Mouse (Mus musculus) cerebellum, adult 2 months (tissue): Measurements from ENCODE around the gene Ank2.

Experiments used
- CTCF ChIP-seq: fragments of 200-500 bp; IDR thresholded peaks from 2 replicates; pipeline ENCODE4 v1.5.1; 2011; ENCODE audit warnings: low read depth, mild to moderate bottlenecking, control low read depth, low read length, moderate library complexity, borderline replicate concordance; ENCODE audit not compliant: insufficient read depth
- POLR2A ChIP-seq: fragments of 200-500 bp; IDR thresholded peaks from 2 replicates; pipeline ENCODE4 v1.6.1; 2011; ENCODE audit warnings: low read length, control low read depth, borderline replicate concordance; ENCODE audit not compliant: insufficient read depth

DNA sequence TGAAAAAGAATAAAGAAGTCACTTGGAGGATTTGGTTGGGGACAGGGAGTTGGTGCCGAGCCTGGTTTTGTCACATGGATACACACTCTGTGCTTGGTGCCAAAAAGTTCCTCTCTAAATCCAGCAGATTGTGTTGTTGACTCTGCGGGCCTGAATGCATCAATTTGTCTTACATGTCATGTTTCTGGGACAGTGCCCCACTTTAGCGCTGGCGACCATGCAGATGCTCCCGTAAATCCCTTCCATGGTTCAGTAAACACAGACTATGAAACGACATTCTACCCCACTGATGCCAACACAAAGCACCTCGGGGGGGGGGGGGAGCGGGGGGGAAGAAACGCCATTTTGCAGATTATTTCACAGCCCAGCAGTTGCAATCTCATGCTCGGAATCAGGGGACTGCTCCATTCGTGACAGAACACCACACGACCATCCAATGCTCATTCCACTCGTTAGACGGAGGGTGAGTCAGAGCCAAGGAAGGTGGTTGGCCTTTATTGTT lies 112.1 kb downstream of the Ank2 start:
- no peak for TF ChIP-seq CTCF
- TF ChIP-seq POLR2A: no peak
